In genomic region chr6:142884128-142884527, GRCm38 (mm10) we compare ENCODE assay signal across 11 mouse cellular contexts.
DNase-seq lines count a peak whose midpoint lies in the region; ATAC-seq and TF ChIP-seq lines count a peak whose summit lies in the region.
"Had no signal": no experiment of that assay in that cellular context is flagged by ENCODE, and none has a peak within 500 bp of the region (broad histone marks: within the 10 kb centered on the region; RNA-seq: fewer than 3 reads in every experiment).

No protein-coding gene starts in this region.

- no peak for DNase-seq in forebrain, embryonic 10.5 days (ENCODE audit: extremely low spot score, low spot score)
- DNase-seq in ES-E14 (ENCODE audit: low read depth, low spot score) = peak; percentile 51
- DNase-seq in kidney, postnatal 10 days = peak; percentile 81
- DNase-seq in spleen, postnatal 36 days (ENCODE audit: low spot score in 2 of 2) = peak; percentile 51 to 63
- no peak for DNase-seq in hindbrain, embryonic 11.5 days (ENCODE audit: low spot score)
- no peak for DNase-seq in cerebellum, postnatal 4 days (ENCODE audit: low spot score in 2 of 2)
- DNase-seq in right cerebral cortex, postnatal 25 days = no peak
- DNase-seq: cerebellum, adult 2 months; gastrocnemius, postnatal 36 days had no signal

- H3K9ac ChIP-seq in forebrain, embryonic 12.5 days = no peak overlapping the region
- no peak overlapping the region for H3K9ac ChIP-seq in ES-E14 (ENCODE audit: insufficient read depth, low read depth, low read length, poor library complexity, severe bottlenecking)
- no peak overlapping the region for H3K9ac ChIP-seq in hindbrain, embryonic 11.5 days (ENCODE audit: low read depth, low read length)
- H3K9ac ChIP-seq: limb, embryonic 12.5 days had no signal

- 67% methylated on average over 9 of the region's 9 CpGs for WGBS in forebrain, embryonic 12.5 days
- WGBS in forebrain, embryonic 10.5 days = 66% methylated on average over 9 of the region's 9 CpGs
- WGBS in hindbrain, embryonic 11.5 days = 63% methylated on average over 9 of the region's 9 CpGs

- H3K4me2 ChIP-seq in forebrain, embryonic 12.5 days = no peak overlapping the region
- no peak overlapping the region for H3K4me2 ChIP-seq in hindbrain, embryonic 11.5 days (replicated peaks; ENCODE audit: low read depth, low read length)
- H3K4me2 ChIP-seq: limb, embryonic 12.5 days had no signal

- in situ Hi-C loops in ES-E14 (cut with MboI; ENCODE audit: low sequenced_read_pairs in 2 of 2, unreplicated experiment in 2 of 2) = no loop called here

- 0 out of 2 replicates have a peak, but pooled peaks have one; percentile 53 for ATAC-seq in forebrain, embryonic 12.5 days (ENCODE audit: low FRiP score)
- ATAC-seq in hindbrain, embryonic 11.5 days (ENCODE audit: low FRiP score) = no peak

- no peaks in the 10 kb centered on the region for H3K9me3 ChIP-seq in forebrain, embryonic 12.5 days
- H3K9me3 ChIP-seq in forebrain, embryonic 10.5 days = no peaks in the 10 kb centered on the region
- H3K9me3 ChIP-seq in ES-E14 (ENCODE audit: control insufficient read depth, insufficient read depth, low read depth, low read length) = no peaks in the 10 kb centered on the region
- no peaks in the 10 kb centered on the region for H3K9me3 ChIP-seq in hindbrain, embryonic 11.5 days (ENCODE audit: control insufficient read depth, low read length)
- H3K9me3 ChIP-seq: limb, embryonic 12.5 days had no signal

- H3K4me1 ChIP-seq in forebrain, embryonic 12.5 days = peaks cover 5% of the 10 kb centered on the region
- peaks cover 14% of the 10 kb centered on the region for H3K4me1 ChIP-seq in forebrain, embryonic 10.5 days
- peaks cover 5 to 21% of the 10 kb centered on the region in 2 experiments for H3K4me1 ChIP-seq in ES-E14 (ENCODE audit: control insufficient read depth in 2 of 2, insufficient read depth in 2 of 2, low read length in 2 of 2, poor library complexity in 1 of 2)
- H3K4me1 ChIP-seq in hindbrain, embryonic 11.5 days (replicated peaks; ENCODE audit: control insufficient read depth, insufficient read depth, low read length) = no peaks in the 10 kb centered on the region

- no peak overlapping the region for H3K4me3 ChIP-seq in forebrain, embryonic 12.5 days (replicated peaks)
- H3K4me3 ChIP-seq in forebrain, embryonic 10.5 days = no peak overlapping the region
- no peak overlapping the region for H3K4me3 ChIP-seq in ES-E14 (ENCODE audit: insufficient read depth in 1 of 2, low read depth in 1 of 2, low read length in 2 of 2, poor library complexity in 1 of 2, severe bottlenecking in 1 of 2)
- no peak overlapping the region for H3K4me3 ChIP-seq in hindbrain, embryonic 11.5 days (ENCODE audit: low read depth, low read length)
- H3K4me3 ChIP-seq: limb, embryonic 12.5 days had no signal

- H3K36me3 ChIP-seq in forebrain, embryonic 12.5 days (replicated peaks) = no peaks in the 10 kb centered on the region
- no peaks in the 10 kb centered on the region for H3K36me3 ChIP-seq in forebrain, embryonic 10.5 days (replicated peaks)
- H3K36me3 ChIP-seq in ES-E14 (ENCODE audit: control insufficient read depth, insufficient read depth, low read length, poor library complexity, severe bottlenecking) = peaks cover 2% of the 10 kb centered on the region; the same call in 1 of the 2 replicates
- H3K36me3 ChIP-seq in hindbrain, embryonic 11.5 days (ENCODE audit: control insufficient read depth, insufficient read depth, low read length) = no peaks in the 10 kb centered on the region
- H3K36me3 ChIP-seq: limb, embryonic 12.5 days had no signal

- no peak overlapping the region for H3K27ac ChIP-seq in forebrain, embryonic 12.5 days
- H3K27ac ChIP-seq in forebrain, embryonic 10.5 days = no peak overlapping the region
- H3K27ac ChIP-seq in ES-E14 (ENCODE audit: insufficient read depth, low read depth, low read length, poor library complexity, severe bottlenecking) = no peak overlapping the region
- no peak overlapping the region for H3K27ac ChIP-seq in hindbrain, embryonic 11.5 days (ENCODE audit: low read depth, low read length)
- H3K27ac ChIP-seq: limb, embryonic 12.5 days had no signal

- H3K27me3 ChIP-seq in forebrain, embryonic 12.5 days = 0 out of 2 replicates have a peak, but pooled peaks cover 8% of the 10 kb centered on the region
- no peaks in the 10 kb centered on the region for H3K27me3 ChIP-seq in forebrain, embryonic 10.5 days (ENCODE audit: poor library complexity, severe bottlenecking)
- no peaks in the 10 kb centered on the region for H3K27me3 ChIP-seq in hindbrain, embryonic 11.5 days (ENCODE audit: control insufficient read depth, insufficient read depth, low read length)
- H3K27me3 ChIP-seq: limb, embryonic 12.5 days had no signal

TF ChIP-seq in ES-E14, 5 proteins besides CTCF, POLR2A, EP300 and RAD21:
- TF ChIP-seq ZNF384 (IDR thresholded peaks at IDR 0.05; ENCODE audit: low read depth, low read length) (no peak), ZC3H11A (IDR thresholded peaks at IDR 0.05; ENCODE audit: borderline replicate concordance, low read depth, low read length) (no peak), MAFK (IDR thresholded peaks at IDR 0.05; ENCODE audit: insufficient read depth, low read depth, low read length) (no peak), CHD2 (IDR thresholded peaks at IDR 0.05; ENCODE audit: low read depth, low read length) (no peak), HCFC1 (IDR thresholded peaks at IDR 0.05; ENCODE audit: borderline replicate concordance, insufficient read depth, low read length) (no peak)

Comparison
In these comparisons a context has a peak if more than half of its experiments do, and no peak if none do; other contexts are left out.
1. DNase-seq: peak in ES-E14 (single experiment), kidney, postnatal 10 days (single experiment) and spleen, postnatal 36 days (2 of 2); none in forebrain, embryonic 10.5 days (single experiment), hindbrain, embryonic 11.5 days (single experiment), cerebellum, postnatal 4 days (0 of 2) and right cerebral cortex, postnatal 25 days (single experiment).